12 mouse cellular contexts compared by ENCODE assay signal in genomic region chr7:80146077-80146476, GRCm38 (mm10). TPM values are rescaled to one million over a fixed set of nuclear protein-coding genes. Genes with fewer than 3 reads are reported as not detected.
DNase-seq lines count a peak whose midpoint lies in the region; ATAC-seq and TF ChIP-seq lines count a peak whose summit lies in the region.
"Had no signal": no experiment of that assay in that cellular context is flagged by ENCODE, and none has a peak within 500 bp of the region (broad histone marks: within the 10 kb centered on the region; RNA-seq: fewer than 3 reads in every experiment).

No protein-coding gene starts in this region.

- no peaks in the 10 kb centered on the region for H3K27me3 ChIP-seq in midbrain, embryonic 10.5 days (ENCODE audit: low read depth, poor library complexity, severe bottlenecking)
- no peaks in the 10 kb centered on the region for H3K27me3 ChIP-seq in forebrain, postnatal 0 days (ENCODE audit: insufficient read depth, low read length)

- H3K4me2 ChIP-seq in forebrain, postnatal 0 days (ENCODE audit: low read depth) = no peak overlapping the region

- intact Hi-C loops in left cerebral cortex, postnatal 10 days (cut with DNase I) = no loop called here

- no peak overlapping the region for H3K4me3 ChIP-seq in midbrain, embryonic 10.5 days
- no peak overlapping the region for H3K4me3 ChIP-seq in forebrain, postnatal 0 days (ENCODE audit: low read depth, low read length)

- no peak overlapping the region for H3K27ac ChIP-seq in midbrain, embryonic 10.5 days (replicated peaks)
- no peak overlapping the region for H3K27ac ChIP-seq in forebrain, postnatal 0 days (ENCODE audit: low read depth, low read length)

- H3K36me3 ChIP-seq in midbrain, embryonic 10.5 days = no peaks in the 10 kb centered on the region
- H3K36me3 ChIP-seq in forebrain, postnatal 0 days (ENCODE audit: insufficient read depth) = no peaks in the 10 kb centered on the region

- H3K9me3 ChIP-seq in midbrain, embryonic 10.5 days (replicated peaks) = no peaks in the 10 kb centered on the region
- no peaks in the 10 kb centered on the region for H3K9me3 ChIP-seq in forebrain, postnatal 0 days (ENCODE audit: low read length)

- WGBS in midbrain, embryonic 10.5 days = 89% methylated on average over 8 of the region's 8 CpGs
- 88% methylated on average over 8 of the region's 8 CpGs for WGBS in forebrain, postnatal 0 days

- H3K4me1 ChIP-seq in midbrain, embryonic 10.5 days = peaks cover 16% of the 10 kb centered on the region
- 0 out of 2 replicates have a peak, but pooled peaks cover under 1% of the 10 kb centered on the region for H3K4me1 ChIP-seq in forebrain, postnatal 0 days (ENCODE audit: insufficient read depth)

- DNase-seq in 416B (ENCODE audit: low read depth) = peak; percentile 60
- peak; percentile 96 for DNase-seq in MEL-GATA-1-ER (ENCODE audit: extremely low read depth, low read depth)
- DNase-seq in induced T-regulatory cell, adult 2 months (ENCODE audit: low read depth) = peak; percentile 72
- no peak for DNase-seq in layer of hippocampus, postnatal 25 days (ENCODE audit: extremely low spot score in 1 of 2, low spot score in 1 of 2)
- no peak for DNase-seq in left cerebral cortex, postnatal 10 days (ENCODE audit: extremely low spot score in 1 of 2, low spot score in 2 of 2)
- no peak for DNase-seq in midbrain, embryonic 10.5 days (ENCODE audit: low spot score)
- DNase-seq in forebrain, postnatal 0 days = no peak
- DNase-seq: cerebellum, postnatal 14 days; lung, adult 18-20 months; right cerebral cortex, postnatal 4 days had no signal

- TF ChIP-seq CTCF in forebrain, postnatal 0 days (IDR thresholded peaks at IDR 0.05; ENCODE audit: low read depth) = no peak

- no peak overlapping the region for H3K9ac ChIP-seq in forebrain, postnatal 0 days

- ATAC-seq in megakaryocyte-erythroid progenitor cell, adult 5-6 weeks (replicated peaks; ENCODE audit: low FRiP score, low TSS enrichment, poor library complexity, severe bottlenecking) = peak; percentile 71
- ATAC-seq in forebrain, postnatal 0 days = no peak
- ATAC-seq: midbrain, embryonic 16.5 days had no signal

RNA-seq across cellular contexts. Expression of gene Idh2, which starts 30.9 kb away (rescaled TPM):
- 80.7 and 102 TPM in 2 replicates for total RNA-seq in megakaryocyte-erythroid progenitor cell, adult 5-6 weeks (2014; fragmentation: Nextera tagmentation)
- total RNA-seq in megakaryocyte-erythroid progenitor cell, adult 5-6 weeks (2017) = 117 and 132 TPM in 2 replicates
- 10 to 100 TPM; 62.2 to 67.0 TPM for total RNA-seq in layer of hippocampus, postnatal 25 days (2021)
- 10 to 100 TPM; 44.8 to 45.6 TPM for total RNA-seq in left cerebral cortex, postnatal 10 days (2021)
- 428 and 429 TPM in 2 replicates for polyA plus RNA-seq in midbrain, embryonic 10.5 days (2016; fragmentation: Nextera tagmentation; extraction: Ambion mirVana)
- total RNA-seq in forebrain, postnatal 0 days (2014; rRNA removed) = 143 and 145 TPM in 2 replicates
- polyA plus RNA-seq in forebrain, postnatal 0 days (2015; fragmentation: Nextera tagmentation; extraction: Ambion mirVana) = 110 and 128 TPM in 2 replicates

RNA-seq across cellular contexts. Expression of gene Sema4b, which starts 40.6 kb away (rescaled TPM):
- total RNA-seq in megakaryocyte-erythroid progenitor cell, adult 5-6 weeks (2014; fragmentation: Nextera tagmentation) = 8.3 and 13.4 TPM in 2 replicates
- 3.2 and 3.4 TPM in 2 replicates for total RNA-seq in megakaryocyte-erythroid progenitor cell, adult 5-6 weeks (2017)
- total RNA-seq in layer of hippocampus, postnatal 25 days (2021) = 10 to 100 TPM; 23.0 to 23.2 TPM
- 10 to 100 TPM; 23.5 to 23.7 TPM for total RNA-seq in left cerebral cortex, postnatal 10 days (2021)
- polyA plus RNA-seq in midbrain, embryonic 10.5 days (2016; fragmentation: Nextera tagmentation; extraction: Ambion mirVana) = 12.6 and 16.5 TPM in 2 replicates
- 24.5 and 35.6 TPM in 2 replicates for total RNA-seq in forebrain, postnatal 0 days (2014; rRNA removed)
- polyA plus RNA-seq in forebrain, postnatal 0 days (2015; fragmentation: Nextera tagmentation; extraction: Ambion mirVana) = 17.0 and 22.4 TPM in 2 replicates

Comparison
In these comparisons a context has a peak if more than half of its experiments do, and no peak if none do; other contexts are left out.
1. DNase-seq: peak in 416B (single experiment), MEL-GATA-1-ER (single experiment) and induced T-regulatory cell, adult 2 months (single experiment); none in layer of hippocampus, postnatal 25 days (0 of 2), left cerebral cortex, postnatal 10 days (0 of 2), midbrain, embryonic 10.5 days (single experiment) and forebrain, postnatal 0 days (single experiment).